Mouse (Mus musculus) kidney, embryonic 16.5 days (tissue): Measurements from ENCODE around the gene Kdm6b. TPM values are rescaled to one million over a fixed set of nuclear protein-coding genes. Genes with fewer than 3 reads are reported as not detected.

Source experiments
- ATAC-seq: fragments of 200-750 bp; cut with Nextera tagmentation; 2 replicates; pipeline ENCODE4 v1.8.0; 2017; ENCODE audit warnings: moderate TSS enrichment; ENCODE audit not compliant: low FRiP score, low TSS enrichment
- H3K27ac ChIP-seq: fragments of 300-500 bp; sonication (generic); 2 replicates; pipeline ENCODE4 v1.5.1; 2014; ENCODE audit warnings: low read length
- H3K27me3 ChIP-seq: fragments of 300-500 bp; sonication (generic); 2 replicates; pipeline ENCODE4 v1.6.1; 2014; ENCODE audit warnings: low read length, control low read depth, mixed read lengths; ENCODE audit not compliant: insufficient read depth
- H3K36me3 ChIP-seq: fragments of 300-500 bp; sonication (generic); 2 replicates; pipeline ENCODE4 v1.6.1; 2014; ENCODE audit warnings: low read length, control low read depth, mixed read lengths; ENCODE audit not compliant: insufficient read depth
- H3K4me1 ChIP-seq: fragments of 300-500 bp; sonication (generic); 2 replicates; pipeline ENCODE4 v1.6.1; 2014; ENCODE audit warnings: low read length, control low read depth, mixed read lengths; ENCODE audit not compliant: insufficient read depth
- H3K4me2 ChIP-seq: fragments of 300-500 bp; sonication (generic); replicated peaks from 2 replicates; pipeline ENCODE4 v1.6.1; 2014; ENCODE audit warnings: low read depth, low read length
- H3K4me3 ChIP-seq: fragments of 300-500 bp; sonication (generic); 2 replicates; pipeline ENCODE4 v1.5.1; 2014; ENCODE audit warnings: mild to moderate bottlenecking, low read length
- H3K9ac ChIP-seq: fragments of 300-500 bp; sonication (generic); replicated peaks from 2 replicates; pipeline ENCODE4 v1.6.1; 2014; ENCODE audit warnings: low read length
- H3K9me3 ChIP-seq: fragments of 300-500 bp; sonication (generic); 2 replicates; pipeline ENCODE4 v1.6.1; 2016; ENCODE audit warnings: low read length, control low read depth
- WGBS: fragments of 180-500 bp; shearing (Covaris S2); extraction: QIAGEN DNeasy Blood & Tissue Kit; methylation state at CpG from one replicate; pipeline ENCODE4 v1.1.7; 2014; 5-methylcytosine and 5-hydroxymethylcytosine counted together
- polyA plus RNA-seq: library from polyadenylated mRNA; unstranded; fragments of >200 nt; fragmentation: Nextera tagmentation; extraction: Ambion mirVana; gene quantifications from 2 replicates; pipeline ENCODE4 v1.2.1, GENCODE M21; 2015

The Kdm6b gene
- polyA plus RNA-seq, 1 experiment from 2014 or later = 26.0 TPM

DNA sequence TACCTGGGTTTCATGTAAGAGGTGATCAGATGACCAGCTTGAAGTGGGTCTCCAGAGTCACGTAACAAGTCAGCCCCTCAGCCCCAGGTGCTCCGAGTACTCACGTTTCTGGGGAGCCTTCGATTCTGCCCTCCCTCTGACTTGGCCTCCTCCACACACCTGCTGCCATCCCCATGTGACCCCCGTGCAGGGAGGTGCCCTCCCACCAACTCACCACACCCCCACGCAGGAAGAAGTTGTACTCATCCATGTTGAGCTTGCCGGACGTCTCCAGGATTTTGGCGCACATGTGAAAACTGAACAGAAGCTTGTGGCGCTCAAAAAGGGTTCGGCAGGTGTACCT is 19.1 kb upstream of the Kdm6b start:
- no peak overlapping the region for H3K4me2 ChIP-seq
- no peaks in the 10 kb centered on the region for H3K36me3 ChIP-seq
- no peak overlapping the region for H3K4me3 ChIP-seq
- peaks cover 15% of the 10 kb centered on the region for H3K4me1 ChIP-seq
- H3K9ac ChIP-seq = peak overlapping the region; percentile 55; the same call in 1 of the 2 replicates
- H3K27me3 ChIP-seq = no peaks in the 10 kb centered on the region
- no peak overlapping the region for H3K27ac ChIP-seq
- ATAC-seq = no peak
- H3K9me3 ChIP-seq = no peaks in the 10 kb centered on the region
- WGBS = 51% methylated on average over 11 of the region's 11 CpGs

DNA sequence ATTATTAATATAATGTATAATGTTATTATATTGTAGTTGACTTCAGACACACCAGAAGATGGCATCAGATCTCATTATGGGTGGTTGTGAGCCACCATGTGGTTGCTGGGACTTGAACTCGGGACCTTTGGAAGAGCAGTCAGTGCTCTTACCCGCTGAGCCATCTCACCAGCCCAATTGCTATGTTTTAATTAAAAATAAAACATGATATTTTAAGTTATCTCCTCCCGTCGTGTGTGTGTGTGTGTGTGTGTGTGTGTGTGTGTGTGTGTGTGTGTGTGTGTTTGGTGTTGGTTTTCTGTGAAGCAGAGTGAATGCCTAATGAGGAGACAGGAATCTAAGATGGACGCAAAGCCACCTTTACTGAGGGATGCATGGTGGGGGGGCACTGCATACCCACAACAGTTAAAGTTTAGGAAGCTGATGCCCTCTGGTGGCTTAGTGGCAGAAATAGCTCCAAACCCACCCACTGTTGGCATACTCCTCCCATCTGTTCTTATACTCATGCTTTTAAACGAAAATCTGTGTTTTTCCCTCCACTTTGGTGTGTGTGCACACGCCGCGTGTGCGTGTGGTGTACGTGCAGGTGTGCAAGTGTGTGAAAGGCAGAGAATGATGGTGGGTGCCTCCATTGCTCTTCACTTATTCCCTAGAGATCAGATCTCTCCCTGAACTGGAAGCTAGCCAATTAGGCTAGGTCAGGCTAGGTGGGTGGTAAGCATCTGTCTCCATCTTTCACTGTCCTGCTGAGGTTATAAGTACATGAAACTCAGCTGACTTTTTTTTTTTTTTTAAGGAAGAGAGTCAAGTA is 18.6 kb upstream of the Kdm6b start:
- Histone ChIP-seq H3K27ac (no peak overlapping the region), H3K36me3 (no peaks in the 10 kb centered on the region), H3K4me1 (peaks cover 15% of the 10 kb centered on the region), H3K4me3 (peak overlapping the region; percentile 10; the same call in 1 of the 2 replicates), H3K9ac (peak overlapping the region; percentile 55), H3K9me3 (no peaks in the 10 kb centered on the region), H3K27me3 (no peaks in the 10 kb centered on the region), H3K4me2 (peak overlapping the region; percentile 32)
- 33% methylated on average over 11 of the region's 11 CpGs for WGBS
- ATAC-seq = peak; percentile 58; the same call in 1 of the 2 replicates

DNA sequence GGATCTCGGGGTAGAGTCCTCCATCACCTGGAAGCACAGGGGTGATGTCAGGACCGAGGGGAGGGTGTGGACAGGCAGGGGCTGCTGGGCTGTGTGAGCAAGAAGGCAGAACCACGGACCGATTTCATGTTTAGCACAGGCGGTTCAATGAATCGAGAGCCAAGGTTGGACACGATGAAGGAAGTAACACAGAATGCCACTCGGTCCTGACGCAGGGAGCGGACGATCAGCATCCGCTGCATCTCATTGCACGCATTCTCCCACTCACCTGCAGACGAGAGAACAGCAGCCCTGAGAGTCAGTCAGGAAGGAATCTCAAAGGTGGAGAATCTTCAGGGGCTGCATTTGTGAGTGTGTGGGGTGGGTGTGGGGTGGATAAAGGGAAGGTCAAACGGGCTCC is 17.2 kb upstream of the Kdm6b start:
- 86% methylated on average over 15 of the region's 15 CpGs for WGBS
- no peaks in the 10 kb centered on the region for H3K27me3 ChIP-seq
- ATAC-seq = no peak
- no peaks in the 10 kb centered on the region for H3K9me3 ChIP-seq
- no peak overlapping the region for H3K27ac ChIP-seq
- H3K4me3 ChIP-seq = no peak overlapping the region
- peaks cover 15% of the 10 kb centered on the region for H3K4me1 ChIP-seq
- H3K36me3 ChIP-seq = no peaks in the 10 kb centered on the region
- H3K9ac ChIP-seq = no peak overlapping the region
- H3K4me2 ChIP-seq = no peak overlapping the region

DNA sequence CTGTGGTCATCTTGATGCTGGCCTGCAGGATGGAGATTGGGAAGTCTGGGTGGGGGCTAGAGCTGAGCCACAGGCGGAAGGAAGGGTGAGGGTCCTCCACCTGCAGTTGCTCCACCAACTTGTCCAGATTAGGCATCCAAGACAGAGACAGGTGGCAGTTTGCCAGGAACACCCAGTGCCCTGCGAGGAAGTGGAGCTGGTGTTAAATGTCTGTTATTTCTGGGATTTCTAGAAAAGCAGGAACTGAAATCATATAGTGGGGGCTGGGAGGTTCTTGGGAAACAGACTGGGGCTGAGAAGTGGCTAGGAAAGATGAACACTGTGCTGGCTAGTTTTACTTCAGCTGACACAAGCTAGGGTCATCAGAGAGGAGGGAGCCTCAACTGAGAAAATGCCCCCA is 15.8 kb upstream of the Kdm6b start:
- Histone ChIP-seq H3K27ac (peak overlapping the region; percentile 24; the same call in 1 of the 2 replicates), H3K9ac (0 out of 2 replicates have a peak overlapping the region, but pooled peaks have one; percentile 26)
- WGBS = 40% methylated on average over 2 of the region's 2 CpGs

DNA sequence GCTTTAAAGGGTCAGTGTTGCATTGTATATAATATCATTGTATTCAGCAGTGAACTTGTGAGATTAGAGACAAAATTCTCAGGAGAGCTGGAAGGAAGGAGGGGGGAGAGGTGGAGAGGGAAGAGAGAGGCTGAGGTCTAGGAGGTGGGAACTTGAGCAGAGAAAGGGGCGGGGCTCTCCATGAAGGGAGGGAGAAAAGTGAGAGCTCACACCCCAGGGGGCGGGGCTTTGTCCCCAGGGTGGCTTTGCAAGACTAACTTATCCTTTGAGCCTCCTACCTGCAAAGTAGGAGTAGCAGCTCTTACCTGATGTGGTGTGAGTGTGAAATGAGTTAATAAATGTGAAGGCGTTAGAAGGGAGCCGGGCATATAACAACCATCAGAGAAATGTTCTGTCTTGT is 15.3 kb upstream of the Kdm6b start:
- peak overlapping the region; percentile 24; the same call in 1 of the 2 replicates for H3K27ac ChIP-seq
- H3K36me3 ChIP-seq = no peaks in the 10 kb centered on the region
- H3K9me3 ChIP-seq = no peaks in the 10 kb centered on the region
- H3K9ac ChIP-seq = no peak overlapping the region
- 14% methylated on average over 4 of the region's 4 CpGs for WGBS
- peaks cover 15% of the 10 kb centered on the region for H3K4me1 ChIP-seq
- H3K4me2 ChIP-seq = no peak overlapping the region
- ATAC-seq = peak; percentile 37; the same call in 1 of the 2 replicates
- peaks cover 1% of the 10 kb centered on the region; the same call in 1 of the 2 replicates for H3K27me3 ChIP-seq
- H3K4me3 ChIP-seq = no peak overlapping the region

More for the DNA sequence above, 15.8 kb upstream of the Kdm6b start:
- no peak overlapping the region for H3K4me2 ChIP-seq
- H3K9me3 ChIP-seq = no peaks in the 10 kb centered on the region
- no peaks in the 10 kb centered on the region for H3K36me3 ChIP-seq
- H3K4me3 ChIP-seq = no peak overlapping the region
- H3K4me1 ChIP-seq = peaks cover 15% of the 10 kb centered on the region
- no peaks in the 10 kb centered on the region for H3K27me3 ChIP-seq
- no peak for ATAC-seq

DNA sequence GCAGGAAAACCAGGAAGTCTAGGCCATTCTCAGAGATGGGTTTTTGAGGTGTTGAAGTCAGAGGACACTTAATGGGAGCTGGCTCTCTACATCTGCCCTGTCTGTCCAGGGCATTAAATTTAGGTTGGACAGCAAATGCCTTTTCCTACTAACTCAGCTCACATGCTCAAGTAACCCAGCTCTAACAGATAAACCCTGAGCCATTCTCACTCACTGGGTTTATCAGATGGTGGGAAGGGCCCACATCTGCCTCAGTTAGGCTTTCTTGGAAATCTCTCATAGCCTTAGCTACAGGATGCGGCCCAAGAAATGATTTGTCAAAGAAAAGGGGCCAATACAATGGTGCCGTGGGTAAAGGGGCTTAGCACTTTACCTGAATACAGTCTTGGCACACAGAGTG is 12.8 kb upstream of the Kdm6b start:
- no peak overlapping the region for H3K9ac ChIP-seq
- peaks cover 21% of the 10 kb centered on the region for H3K27me3 ChIP-seq
- no peaks in the 10 kb centered on the region for H3K36me3 ChIP-seq
- H3K4me3 ChIP-seq = no peak overlapping the region
- no peaks in the 10 kb centered on the region for H3K9me3 ChIP-seq
- peaks cover 16% of the 10 kb centered on the region for H3K4me1 ChIP-seq
- H3K27ac ChIP-seq = no peak overlapping the region
- 79% methylated on average over 2 of the region's 2 CpGs for WGBS
- ATAC-seq = no peak
- H3K4me2 ChIP-seq = no peak overlapping the region

DNA sequence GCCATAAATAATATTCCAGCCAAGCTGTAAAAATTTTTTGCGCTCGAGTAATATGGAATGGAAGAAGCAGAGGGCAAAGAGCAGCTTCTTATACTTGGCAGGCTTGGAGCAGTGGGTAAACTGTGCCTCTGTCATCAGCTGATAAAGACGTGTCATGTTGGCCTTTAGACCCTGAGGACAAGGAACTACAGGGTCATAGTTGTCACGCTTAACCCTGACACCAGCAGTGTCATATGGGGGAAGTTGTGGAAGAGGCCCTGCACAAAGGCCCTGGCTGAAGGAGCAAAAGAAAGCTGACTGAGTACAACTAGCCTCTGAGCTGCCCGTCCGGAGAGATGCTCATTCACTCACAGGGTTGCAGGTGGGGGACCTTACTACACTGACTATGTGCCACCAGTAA is 10.4 kb upstream of the Kdm6b start:
- H3K27ac ChIP-seq = no peak overlapping the region
- H3K9me3 ChIP-seq = no peaks in the 10 kb centered on the region
- no peak for ATAC-seq
- H3K4me3 ChIP-seq = no peak overlapping the region
- peaks cover 28% of the 10 kb centered on the region for H3K27me3 ChIP-seq
- WGBS = 63% methylated on average over 6 of the region's 6 CpGs
- no peaks in the 10 kb centered on the region for H3K36me3 ChIP-seq
- H3K4me2 ChIP-seq = no peak overlapping the region
- peaks cover 28% of the 10 kb centered on the region for H3K4me1 ChIP-seq
- H3K9ac ChIP-seq = no peak overlapping the region

DNA sequence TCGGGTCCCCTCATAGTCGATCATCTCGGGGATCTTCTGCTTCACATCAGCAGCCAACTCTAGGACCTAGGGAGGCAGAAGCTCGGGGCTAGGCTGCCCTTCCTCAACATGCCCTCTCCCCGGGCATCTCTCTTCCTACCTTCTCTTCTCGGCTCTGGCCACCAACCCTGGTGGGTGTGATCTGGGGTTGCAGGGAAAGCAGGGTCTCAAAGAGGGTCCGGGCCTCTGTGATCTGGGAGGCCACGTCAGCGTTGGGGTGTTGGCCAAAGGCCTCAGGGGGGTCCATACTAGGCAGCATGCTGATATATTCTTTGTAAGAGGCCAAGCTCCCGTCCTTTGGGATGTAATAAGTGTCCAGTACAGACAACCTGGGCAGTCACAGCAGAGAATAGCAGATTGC is 9.4 kb upstream of the Kdm6b start:
- ATAC-seq = no peak
- H3K9ac ChIP-seq = no peak overlapping the region
- H3K27ac ChIP-seq = no peak overlapping the region
- H3K4me3 ChIP-seq = no peak overlapping the region
- no peaks in the 10 kb centered on the region for H3K9me3 ChIP-seq
- no peaks in the 10 kb centered on the region for H3K36me3 ChIP-seq
- WGBS = 89% methylated on average over 10 of the region's 10 CpGs
- peaks cover 28% of the 10 kb centered on the region for H3K27me3 ChIP-seq
- H3K4me1 ChIP-seq = peaks cover 23% of the 10 kb centered on the region
- H3K4me2 ChIP-seq = no peak overlapping the region

DNA sequence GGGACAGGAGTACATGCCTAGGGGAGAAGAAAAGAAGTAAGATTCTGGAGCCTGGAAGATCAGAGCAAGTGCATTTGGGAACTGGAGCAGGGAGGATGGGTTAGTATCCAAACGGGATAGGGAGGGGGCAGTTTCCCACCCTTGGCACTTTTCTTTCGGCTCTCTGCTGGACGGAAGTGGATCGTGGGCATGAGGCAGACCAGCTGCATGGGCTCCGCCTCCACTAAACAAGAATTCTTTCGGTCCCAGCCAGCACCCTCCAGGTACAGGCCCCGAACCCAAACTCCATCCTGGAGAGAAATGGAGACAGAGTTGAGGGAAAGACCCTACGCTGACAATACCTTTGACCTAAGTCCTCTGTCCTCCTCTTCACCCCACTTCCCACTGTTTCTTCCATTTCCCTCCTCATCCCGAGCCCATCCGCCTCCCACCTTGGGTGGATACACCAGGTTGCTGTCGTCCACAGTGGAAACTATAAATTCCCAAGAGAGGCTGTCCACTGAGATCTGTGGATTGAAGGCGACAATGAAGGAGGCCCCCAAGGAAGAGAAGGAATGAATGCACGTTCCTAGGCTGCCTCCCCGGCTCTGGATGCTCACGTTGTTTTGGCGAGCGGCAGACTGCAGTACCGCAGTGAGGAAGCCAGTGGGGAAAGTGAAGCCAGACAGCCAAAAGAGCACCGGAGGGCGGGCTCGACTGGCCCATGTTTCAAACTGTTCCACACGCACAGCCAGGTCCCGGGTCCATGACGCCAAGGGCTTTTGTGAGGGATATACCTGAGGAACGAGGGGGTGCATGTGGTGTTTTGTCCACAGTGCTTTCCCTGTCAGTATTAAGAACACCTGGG is 7.9 kb upstream of the Kdm6b start:
- 11% methylated on average over 25 of the region's 25 CpGs for WGBS
- H3K4me2 ChIP-seq = peak overlapping the region; percentile 97
- H3K9ac ChIP-seq = peak overlapping the region; percentile 24; the same call in 1 of the 2 replicates
- no peak for ATAC-seq
- H3K27me3 ChIP-seq = peaks cover 28% of the 10 kb centered on the region
- H3K9me3 ChIP-seq = no peaks in the 10 kb centered on the region
- peaks cover 33% of the 10 kb centered on the region for H3K4me1 ChIP-seq
- H3K4me3 ChIP-seq = no peak overlapping the region
- no peaks in the 10 kb centered on the region for H3K36me3 ChIP-seq
- no peak overlapping the region for H3K27ac ChIP-seq
